Mouse (Mus musculus): ENCODE data around the gene Gpa33.

- TF ChIP-seq CTCF (IDR thresholded peaks at IDR 0.05; ENCODE audit: low read depth) (no peak), EP300 (IDR thresholded peaks at IDR 0.05; ENCODE audit: low read depth) (no peak)
Observed at GRCm38 (mm10) chr1:166157712-166158111, 27.7 kb downstream of the Gpa33 start.
